Mouse (Mus musculus): ENCODE data around the gene Ccdc86. TPM values are rescaled to one million over a fixed set of nuclear protein-coding genes. Genes with fewer than 3 reads are reported as not detected.

Ccdc86 gene
- 20.4 and 21.5 TPM in 2 replicates for polyA plus RNA-seq (2016; fragmentation: Nextera tagmentation; extraction: Ambion mirVana)

GRCm38 (mm10) chr19:10949112-10949511 lies at the start of gene Ccdc86:
Ccdc86 (minus strand) TSS chr19:10949266.
- H3K27ac ChIP-seq: no peak within 1 kb of the TSS
- peaks cover 28% of the 10 kb centered on the region for H3K4me1 ChIP-seq
- peak within 1 kb of the TSS; percentile 83 for H3K9ac ChIP-seq
- peaks cover 14% of the 10 kb centered on the region for H3K36me3 ChIP-seq
- H3K9me3 ChIP-seq: no peaks in the 10 kb centered on the region
- no peaks in the 10 kb centered on the region for H3K27me3 ChIP-seq (replicated peaks)
- peak within 1 kb of the TSS; percentile 99 for H3K4me2 ChIP-seq (replicated peaks)
- 1% methylated on average over 30 of the region's 30 CpGs for WGBS
- peak within 1 kb of the TSS; percentile 59 for H3K4me3 ChIP-seq
- peak; percentile 96 for ATAC-seq (ENCODE audit: low FRiP score, low read depth)

- 89% methylated on average over 7 of the region's 7 CpGs for WGBS
These were observed 44.1 kb upstream of the Ccdc86 start, which contains the start of gene Ms4a15 for GRCm38 (mm10) chr19:10993150-10993549. Ms4a15 (minus strand) TSS chr19:10993250.

GRCm38 (mm10) chr19:10991911-10992310 lies 42.8 kb upstream of the Ccdc86 start:
- Histone ChIP-seq H3K27ac (no peak overlapping the region), H3K4me1 (no peaks in the 10 kb centered on the region), H3K36me3 (no peaks in the 10 kb centered on the region), H3K9me3 (no peaks in the 10 kb centered on the region), H3K9ac (no peak overlapping the region), H3K4me3 (no peak overlapping the region), H3K27me3 (replicated peaks) (no peaks in the 10 kb centered on the region), H3K4me2 (replicated peaks) (no peak overlapping the region)
- no peak for ATAC-seq (ENCODE audit: low FRiP score, low read depth)

More at GRCm38 (mm10) chr19:10993150-10993549, 44.1 kb upstream of the Ccdc86 start, which contains the start of gene Ms4a15:
- Histone ChIP-seq H3K27ac (no peak within 1 kb of the TSS), H3K4me1 (no peaks in the 10 kb centered on the region), H3K9me3 (no peaks in the 10 kb centered on the region), H3K36me3 (no peaks in the 10 kb centered on the region), H3K4me2 (replicated peaks) (no peak within 1 kb of the TSS), H3K9ac (no peak within 1 kb of the TSS), H3K4me3 (no peak within 1 kb of the TSS), H3K27me3 (replicated peaks) (no peaks in the 10 kb centered on the region)
- no peak for ATAC-seq (ENCODE audit: low FRiP score, low read depth)

- Histone ChIP-seq H3K4me1 (no peaks in the 10 kb centered on the region), H3K9ac (no peak overlapping the region), H3K9me3 (no peaks in the 10 kb centered on the region), H3K4me3 (no peak overlapping the region), H3K27me3 (replicated peaks) (no peaks in the 10 kb centered on the region), H3K4me2 (replicated peaks) (no peak overlapping the region), H3K27ac (no peak overlapping the region), H3K36me3 (no peaks in the 10 kb centered on the region)
- WGBS: 65% methylated on average over 1 of the region's 1 CpGs
- ATAC-seq (ENCODE audit: low FRiP score, low read depth): no peak
These were observed 41.7 kb upstream of the Ccdc86 start for GRCm38 (mm10) chr19:10990751-10991150.

GRCm38 (mm10) chr19:10988563-10988962 lies 39.5 kb upstream of the Ccdc86 start:
- Histone ChIP-seq H3K4me2 (replicated peaks) (no peak overlapping the region), H3K4me1 (no peaks in the 10 kb centered on the region), H3K36me3 (no peaks in the 10 kb centered on the region), H3K4me3 (no peak overlapping the region), H3K9ac (no peak overlapping the region), H3K27me3 (replicated peaks) (no peaks in the 10 kb centered on the region), H3K27ac (no peak overlapping the region), H3K9me3 (no peaks in the 10 kb centered on the region)
- no peak for ATAC-seq (ENCODE audit: low FRiP score, low read depth)
- whole genome bisulfite sequencing: 92% methylated on average over 1 of the region's 1 CpGs

- Histone ChIP-seq H3K4me2 (replicated peaks) (no peak overlapping the region), H3K27ac (no peak overlapping the region), H3K4me3 (no peak overlapping the region), H3K9me3 (no peaks in the 10 kb centered on the region), H3K27me3 (replicated peaks) (no peaks in the 10 kb centered on the region), H3K4me1 (no peaks in the 10 kb centered on the region), H3K9ac (no peak overlapping the region), H3K36me3 (no peaks in the 10 kb centered on the region)
- 89% methylated on average over 4 of the region's 4 CpGs for WGBS
- no peak for ATAC-seq (ENCODE audit: low FRiP score, low read depth)
These were observed 36.8 kb upstream of the Ccdc86 start for GRCm38 (mm10) chr19:10985889-10986288.

- Histone ChIP-seq H3K27ac (no peak overlapping the region), H3K4me2 (replicated peaks) (no peak overlapping the region), H3K9ac (no peak overlapping the region), H3K4me3 (no peak overlapping the region), H3K4me1 (0 out of 2 replicates have a peak, but pooled peaks cover 5% of the 10 kb centered on the region), H3K9me3 (no peaks in the 10 kb centered on the region), H3K27me3 (replicated peaks) (no peaks in the 10 kb centered on the region), H3K36me3 (no peaks in the 10 kb centered on the region)
- ATAC-seq (ENCODE audit: low FRiP score, low read depth): no peak
- 81% methylated on average over 13 of the region's 13 CpGs for WGBS
These were observed 35.5 kb upstream of the Ccdc86 start for GRCm38 (mm10) chr19:10984551-10984950.

- H3K27me3 ChIP-seq (replicated peaks): no peaks in the 10 kb centered on the region
- H3K36me3 ChIP-seq: no peaks in the 10 kb centered on the region
- H3K9ac ChIP-seq: no peak overlapping the region
- H3K9me3 ChIP-seq: no peaks in the 10 kb centered on the region
- peak overlapping the region; percentile 30; the same call in 1 of the 2 replicates for H3K4me2 ChIP-seq (replicated peaks)
- no peak overlapping the region for H3K4me3 ChIP-seq
- no peak for ATAC-seq (ENCODE audit: low FRiP score, low read depth)
- no peak overlapping the region for H3K27ac ChIP-seq
- 32% methylated on average over 14 of the region's 14 CpGs for WGBS
- 0 out of 2 replicates have a peak, but pooled peaks cover 6% of the 10 kb centered on the region for H3K4me1 ChIP-seq
These were observed 34.1 kb upstream of the Ccdc86 start for GRCm38 (mm10) chr19:10983146-10983545.

GRCm38 (mm10) chr19:10980210-10980609 lies 31.1 kb upstream of the Ccdc86 start:
- Histone ChIP-seq H3K27me3 (replicated peaks) (no peaks in the 10 kb centered on the region), H3K4me1 (0 out of 2 replicates have a peak, but pooled peaks cover 6% of the 10 kb centered on the region), H3K9me3 (no peaks in the 10 kb centered on the region), H3K4me3 (no peak overlapping the region), H3K27ac (no peak overlapping the region), H3K4me2 (replicated peaks) (no peak overlapping the region), H3K36me3 (no peaks in the 10 kb centered on the region), H3K9ac (no peak overlapping the region)
- 0 out of 2 replicates have a peak, but pooled peaks have one; percentile 11 for ATAC-seq (ENCODE audit: low FRiP score, low read depth)
- 92% methylated on average over 5 of the region's 5 CpGs for WGBS

GRCm38 (mm10) chr19:10979184-10980168 lies 30.4 kb upstream of the Ccdc86 start:
- Histone ChIP-seq H3K27ac (no peak overlapping the region), H3K27me3 (replicated peaks) (no peaks in the 10 kb centered on the region), H3K9me3 (no peaks in the 10 kb centered on the region), H3K9ac (no peak overlapping the region), H3K4me2 (replicated peaks) (peak overlapping the region; percentile 18), H3K4me3 (no peak overlapping the region), H3K36me3 (no peaks in the 10 kb centered on the region), H3K4me1 (0 out of 2 replicates have a peak, but pooled peaks cover 6% of the 10 kb centered on the region)
- peak; percentile 56 for ATAC-seq (ENCODE audit: low FRiP score, low read depth)
- WGBS: 15% methylated on average over 18 of the region's 18 CpGs

- H3K36me3 ChIP-seq: no peaks in the 10 kb centered on the region
- 0 out of 2 replicates have a peak, but pooled peaks cover 7% of the 10 kb centered on the region for H3K9me3 ChIP-seq
- H3K27ac ChIP-seq: no peak overlapping the region
- no peak overlapping the region for H3K4me3 ChIP-seq
- H3K27me3 ChIP-seq (replicated peaks): no peaks in the 10 kb centered on the region
- no peak overlapping the region for H3K9ac ChIP-seq
- 54% methylated on average over 4 of the region's 4 CpGs for WGBS
- H3K4me1 ChIP-seq: 0 out of 2 replicates have a peak, but pooled peaks cover 6% of the 10 kb centered on the region
- ATAC-seq (ENCODE audit: low FRiP score, low read depth): no peak
- no peak overlapping the region for H3K4me2 ChIP-seq (replicated peaks)
These were observed 27.3 kb upstream of the Ccdc86 start for GRCm38 (mm10) chr19:10976318-10976717.

GRCm38 (mm10) chr19:10975187-10975586 lies 26.1 kb upstream of the Ccdc86 start:
- Histone ChIP-seq H3K4me1 (0 out of 2 replicates have a peak, but pooled peaks cover 6% of the 10 kb centered on the region), H3K27me3 (replicated peaks) (no peaks in the 10 kb centered on the region), H3K4me2 (replicated peaks) (no peak overlapping the region), H3K9ac (no peak overlapping the region), H3K36me3 (no peaks in the 10 kb centered on the region), H3K27ac (no peak overlapping the region), H3K9me3 (0 out of 2 replicates have a peak, but pooled peaks cover 7% of the 10 kb centered on the region), H3K4me3 (no peak overlapping the region)
- 78% methylated on average over 2 of the region's 2 CpGs for WGBS
- no peak for ATAC-seq (ENCODE audit: low FRiP score, low read depth)
